Mouse (Mus musculus) heart, postnatal 10 days (tissue): ENCODE measurements at regions not wholly inside any gene's neighbourhood (a gene's known extent, or its start where the extent isn't known, plus 50 kb on each side); places are given as distances from the start of the nearest gene placed in this dataset.

Experiments used
- DNase-seq, 2 experiments: peaks; one replicate each; pipeline ENCODE4 v3.0.0; 2021
- intact Hi-C: fragments of 180-260 bp; cut with DNase I; formaldehyde crosslinking; loops from one replicate; pipeline ENCODE4 v1.15.1; 2025

- intact Hi-C loops: no loop called here
- no peak for DNase-seq
Measured at GRCm38 (mm10) chr2:47750997-47751623, 1062.8 kb upstream of the Acvr2a start.

GRCm38 (mm10) chr2:47755716-47756115, 1058.2 kb upstream of the Acvr2a start:
- intact Hi-C loops: no loop called here
- DNase-seq: no peak

- intact Hi-C loops: no loop called here
- DNase-seq: peak in 1 of 2 experiments; percentile 0
Measured at GRCm38 (mm10) chr2:47756248-47756647, 1057.7 kb upstream of the Acvr2a start.

GRCm38 (mm10) chr2:47775766-47776165, 1038.1 kb upstream of the Acvr2a start:
- no peak for DNase-seq
- intact Hi-C loops: no loop called here

GRCm38 (mm10) chr2:47776965-47777364, 1036.9 kb upstream of the Acvr2a start:
- DNase-seq: peak in 1 of 2 experiments; percentile 0
- intact Hi-C loops: no loop called here

GRCm38 (mm10) chr2:47785848-47786247, 1028.1 kb upstream of the Acvr2a start:
- intact Hi-C loops: loop anchor here (2.0 kb wide), 1 partner anchor 1101 kb away; no protein-coding TSS in a partner anchor
- DNase-seq: peak; percentile 45 to 65

- DNase-seq: peak; percentile 0 to 1
Measured at GRCm38 (mm10) chr2:47822746-47823271, 991.1 kb upstream of the Acvr2a start.

GRCm38 (mm10) chr2:47832493-47832892, 981.4 kb upstream of the Acvr2a start:
- intact Hi-C loops: no loop called here
- no peak for DNase-seq

More at GRCm38 (mm10) chr2:47822746-47823271, 991.1 kb upstream of the Acvr2a start:
- intact Hi-C loops: no loop called here

- intact Hi-C loops: no loop called here
- DNase-seq: no peak
Measured at GRCm38 (mm10) chr2:47833517-47833916, 980.4 kb upstream of the Acvr2a start.

- intact Hi-C loops: no loop called here
- DNase-seq: no peak
Measured at GRCm38 (mm10) chr2:47834055-47834799, 979.7 kb upstream of the Acvr2a start.

GRCm38 (mm10) chr2:47857229-47857628, 956.7 kb upstream of the Acvr2a start:
- intact Hi-C loops: no loop called here
- peak; percentile 8 to 9 for DNase-seq

GRCm38 (mm10) chr2:47862446-47862845, 951.5 kb upstream of the Acvr2a start:
- no peak for DNase-seq
- intact Hi-C loops: no loop called here

GRCm38 (mm10) chr2:47878002-47878401, 935.9 kb upstream of the Acvr2a start:
- no peak for DNase-seq
- intact Hi-C loops: no loop called here

GRCm38 (mm10) chr2:47879071-47879470, 934.8 kb upstream of the Acvr2a start:
- no peak for DNase-seq
- intact Hi-C loops: no loop called here

- intact Hi-C loops: no loop called here
- no peak for DNase-seq
Measured at GRCm38 (mm10) chr2:47879796-47880195, 934.1 kb upstream of the Acvr2a start.

- intact Hi-C loops: no loop called here
Measured at GRCm38 (mm10) chr2:47888166-47888565, 925.7 kb upstream of the Acvr2a start.

GRCm38 (mm10) chr2:47891366-47891765, 922.5 kb upstream of the Acvr2a start:
- intact Hi-C loops: no loop called here
- no peak for DNase-seq

More at GRCm38 (mm10) chr2:47888166-47888565, 925.7 kb upstream of the Acvr2a start:
- no peak for DNase-seq

GRCm38 (mm10) chr2:47892879-47893278, 921.0 kb upstream of the Acvr2a start:
- no peak for DNase-seq
- intact Hi-C loops: no loop called here

- intact Hi-C loops: no loop called here
- DNase-seq: peak in 1 of 2 experiments; percentile 1
Measured at GRCm38 (mm10) chr2:47894806-47895205, 919.1 kb upstream of the Acvr2a start.

- intact Hi-C loops: no loop called here
- no peak for DNase-seq
Measured at GRCm38 (mm10) chr2:47914270-47914669, 899.6 kb upstream of the Acvr2a start.

- intact Hi-C loops: no loop called here
- DNase-seq: no peak
Measured at GRCm38 (mm10) chr2:47914986-47915485, 898.9 kb upstream of the Acvr2a start.

GRCm38 (mm10) chr2:47922965-47923364, 890.9 kb upstream of the Acvr2a start:
- no peak for DNase-seq
- intact Hi-C loops: no loop called here
